Mouse (Mus musculus) gonadal fat pad, adult 2 months (tissue): ENCODE results near the gene Med13. TPM values are rescaled to one million over a fixed set of nuclear protein-coding genes. Genes with fewer than 3 reads are reported as not detected.
"Not testable (repeated sequence)": the region's sequence is repeated elsewhere in the genome, so short reads cannot be mapped to it uniquely, and the experiment has no call there.

Experiments used
- DNase-seq: peaks from one replicate; pipeline ENCODE4 v3.0.0-alpha.2; 2012; ENCODE audit warnings: low read depth
- polyA plus RNA-seq: library from polyadenylated mRNA; depleted of rRNA; stranded (reverse); fragments of >200 nt; gene quantifications from 2 replicates; pipeline ENCODE4 v1.2.3, GENCODE M21; 2012; rRNA removed

The Med13 gene
- polyA plus RNA-seq, 1 experiment: 25.8 TPM

GRCm38 (mm10) chr11:86310280-86310679, 47.1 kb downstream of the Med13 start:
- no peak for DNase-seq

- DNase-seq: not testable (repeated sequence)
Measured at GRCm38 (mm10) chr11:86292201-86292600, 65.2 kb downstream of the Med13 start.

GRCm38 (mm10) chr11:86291714-86292113, 65.7 kb downstream of the Med13 start:
- no peak for DNase-seq

DNA sequence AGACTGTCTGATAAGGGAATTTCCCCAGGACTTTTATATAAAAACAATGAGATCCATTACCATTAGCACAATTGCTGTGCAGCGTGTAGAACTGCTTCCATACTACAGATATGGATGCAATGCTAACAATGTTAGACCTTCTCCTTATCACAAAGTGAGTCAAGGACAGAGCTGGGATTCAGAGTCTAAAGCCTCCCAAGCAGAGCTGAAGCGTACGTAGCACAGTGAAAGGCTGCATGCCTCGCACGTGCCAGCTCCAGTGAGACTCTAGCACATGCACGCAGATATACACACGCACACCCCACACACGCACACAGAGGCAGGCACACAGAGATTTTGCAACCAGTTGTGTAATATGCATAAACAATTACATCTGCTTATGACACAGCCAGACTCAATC, 71.7 kb downstream of the Med13 start:
- DNase-seq: no peak

- DNase-seq: no peak
Measured at GRCm38 (mm10) chr11:86278442-86279102, 78.8 kb downstream of the Med13 start.

DNA sequence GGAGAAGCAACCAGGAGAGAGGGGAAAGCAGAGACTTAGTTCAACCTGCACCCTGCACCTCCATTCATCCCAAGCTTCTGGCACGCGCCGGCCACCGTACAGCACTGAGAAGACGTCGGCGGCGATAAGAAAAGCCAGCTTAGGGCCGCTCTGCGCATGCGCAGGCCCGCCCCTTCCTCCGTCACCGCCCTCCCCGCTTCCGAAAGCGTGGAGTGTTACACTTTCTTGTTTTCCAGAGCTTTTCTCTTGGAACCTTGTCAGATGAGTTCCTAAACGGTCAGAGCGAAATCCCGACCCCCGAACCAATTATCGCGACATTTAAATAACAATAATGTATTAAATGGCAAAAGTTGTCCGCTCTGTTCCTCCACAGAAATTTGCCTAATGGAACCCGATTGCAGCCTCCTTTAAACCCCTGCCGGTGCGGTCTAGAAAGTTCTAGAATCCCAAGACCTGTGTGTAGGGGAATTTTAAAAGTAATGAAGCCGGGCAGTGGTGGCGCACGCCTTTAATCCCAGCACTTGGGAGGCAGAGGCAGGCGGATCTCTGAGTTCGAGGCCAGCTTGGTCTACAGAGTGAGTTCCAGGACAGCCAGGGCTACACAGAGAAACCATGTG, 99.8 kb downstream of the Med13 start, which contains the start of gene Ints2:
Gene Ints2 (minus strand): TSS at position 116 of the 617 bp plus-strand sequence.
- peak; percentile 50 for DNase-seq

DNA sequence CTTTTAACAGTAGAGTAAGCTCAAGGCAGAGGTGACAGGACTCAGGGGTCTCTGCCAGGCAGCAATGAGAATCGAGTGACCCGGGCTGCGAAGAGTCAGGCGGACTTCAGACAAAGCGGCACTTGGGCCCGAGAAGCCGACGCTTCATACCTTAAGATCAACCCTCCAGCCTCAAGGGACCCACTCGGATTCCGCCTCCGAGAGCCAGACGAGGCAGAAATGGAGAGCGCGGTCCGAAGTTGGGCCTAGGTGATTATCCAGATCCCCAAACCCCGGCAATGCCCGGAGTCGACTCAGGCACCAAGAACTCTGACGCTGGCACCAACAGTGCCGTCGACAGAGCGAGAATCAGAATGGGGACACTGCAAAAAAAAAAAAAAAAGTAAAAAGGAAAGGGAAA, 100.3 kb downstream of the Med13 start:
- no peak for DNase-seq

- no peak for DNase-seq
Measured at GRCm38 (mm10) chr11:86253342-86253741, 104.1 kb downstream of the Med13 start.

GRCm38 (mm10) chr11:86232446-86232845, 125.0 kb downstream of the Med13 start:
- DNase-seq: no peak

DNA sequence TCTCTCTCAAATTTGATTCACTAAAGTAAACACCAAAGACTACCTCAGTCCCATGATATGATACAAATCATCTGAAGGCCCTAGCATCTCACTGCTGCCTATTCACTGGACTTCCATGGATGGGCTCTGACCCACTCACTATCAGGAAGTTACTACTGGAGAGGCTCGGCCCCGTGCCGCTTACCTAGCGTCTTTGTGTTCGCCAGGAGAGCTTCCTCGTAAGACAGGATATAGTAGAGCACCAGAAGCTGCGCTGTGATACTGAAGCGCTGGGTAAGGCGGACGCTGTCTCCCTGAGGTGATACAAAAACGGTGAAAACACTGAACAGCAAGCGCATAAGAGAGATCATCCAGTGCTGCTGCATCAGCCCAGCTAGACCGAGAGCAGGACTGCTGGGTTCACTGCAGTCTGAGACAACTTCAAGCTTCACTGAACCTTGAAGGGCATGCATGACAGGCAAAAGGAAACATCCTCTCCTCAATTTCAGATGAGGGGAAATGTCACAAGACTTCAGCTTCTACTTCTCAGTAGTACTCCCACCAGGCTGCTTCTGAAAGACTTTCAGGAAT, 125.5 kb downstream of the Med13 start:
- DNase-seq: no peak

DNA sequence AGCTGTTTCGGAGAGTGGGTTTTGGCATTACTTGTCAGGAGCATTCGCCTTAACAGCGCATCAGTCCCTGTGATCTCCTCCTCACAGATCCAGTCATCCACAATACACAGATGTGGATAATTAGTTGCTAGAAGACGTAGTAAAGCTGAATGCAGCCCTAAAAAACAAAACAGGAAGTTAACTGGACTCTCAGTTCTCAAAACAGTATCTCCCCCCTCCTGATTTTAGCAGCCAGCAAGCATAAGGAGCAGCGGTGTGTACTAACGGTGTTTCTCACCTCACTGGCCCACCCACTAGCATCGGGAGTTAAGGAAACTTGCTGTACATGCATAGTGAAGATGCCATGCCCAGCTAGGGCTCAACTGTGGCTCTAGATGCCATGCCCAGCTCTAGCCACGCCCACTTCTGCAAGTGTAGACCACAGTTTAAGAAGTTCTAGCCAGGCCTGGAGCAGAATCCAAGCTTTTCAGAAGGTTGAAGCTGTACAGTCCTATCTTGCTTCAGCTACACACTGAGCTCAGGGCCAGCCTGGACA, 130.7 kb downstream of the Med13 start:
- DNase-seq: no peak

DNA sequence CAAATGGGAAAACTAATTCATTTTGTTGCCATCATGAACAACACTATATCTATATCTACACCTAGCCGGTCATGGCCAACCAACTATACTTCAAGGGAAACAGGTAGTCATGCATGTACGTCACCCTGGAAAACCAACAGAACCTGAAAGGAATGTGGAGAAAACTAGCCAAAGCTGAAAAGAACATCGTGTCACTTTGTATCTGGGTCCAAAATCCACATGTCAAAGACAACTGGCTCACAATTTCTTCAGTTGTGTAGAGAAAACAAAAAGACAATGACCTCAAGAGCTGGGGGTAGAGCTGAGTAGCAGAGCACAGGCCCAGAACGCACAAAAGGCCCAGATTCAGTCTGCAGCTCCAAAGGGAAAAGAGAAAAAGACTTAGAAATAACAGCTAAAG, 131.6 kb downstream of the Med13 start:
- no peak for DNase-seq

Other genes with a start within 250 kb of the Med13 start
- gene Brip1, start 156.4 kb downstream of the Med13 start, polyA plus RNA-seq: 0.05 and 0.34 TPM in 2 replicates
- gene Ints2, start 100.0 kb downstream of the Med13 start, polyA plus RNA-seq: 10.6 and 13.0 TPM in 2 replicates
- 7.5 and 11.6 TPM in 2 replicates for gene Rnft1, start 127.1 kb upstream of the Med13 start, polyA plus RNA-seq
- gene Rps6kb1, start 187.2 kb upstream of the Med13 start, polyA plus RNA-seq: 7.7 TPM in 2 replicates
- gene Tubd1, start 187.4 kb upstream of the Med13 start, polyA plus RNA-seq: 4.5 and 6.0 TPM in 2 replicates